Mouse (Mus musculus) brain, embryonic 14.5 days (tissue): ENCODE results near the gene Clns1a.

Experiments used
- CTCF ChIP-seq: fragments of 200-500 bp; IDR thresholded peaks from 2 replicates; pipeline ENCODE4 v1.5.1; 2012; ENCODE audit warnings: inconsistent platforms, mild to moderate bottlenecking, moderate library complexity, borderline replicate concordance; ENCODE audit not compliant: insufficient read depth, insufficient read length; ENCODE audit errors: extremely low read depth
- POLR2A ChIP-seq: fragments of 200-500 bp; IDR thresholded peaks from 2 replicates; pipeline ENCODE4 v1.6.1; 2012; ENCODE audit warnings: mild to moderate bottlenecking, inconsistent platforms, borderline replicate concordance; ENCODE audit not compliant: poor library complexity, insufficient read depth, insufficient read length, severe bottlenecking; ENCODE audit errors: extremely low read depth

GRCm38 (mm10) chr7:97700173-97700572 is 3.7 kb downstream of the Clns1a start:
- TF ChIP-seq POLR2A = no peak
- TF ChIP-seq CTCF = no peak
